Mouse (Mus musculus) bone marrow macrophage, adult 2 months (primary cell): ENCODE results near the gene Arhgap42.

ENCODE experiments used
- CTCF ChIP-seq: IDR thresholded peaks from 2 replicates; pipeline ENCODE4 v1.5.1; 2012; ENCODE audit warnings: low read depth, mild to moderate bottlenecking, low read length, moderate library complexity
- POLR2A ChIP-seq: IDR thresholded peaks from 2 replicates; pipeline ENCODE4 v1.6.1; 2012; ENCODE audit warnings: mild to moderate bottlenecking, low read depth, low read length, borderline replicate concordance

GRCm38 (mm10) chr9:9199170-9199841 is 39.6 kb downstream of the Arhgap42 start:
- TF ChIP-seq POLR2A (no peak), CTCF (no peak)
